In the genomic region with DNA sequence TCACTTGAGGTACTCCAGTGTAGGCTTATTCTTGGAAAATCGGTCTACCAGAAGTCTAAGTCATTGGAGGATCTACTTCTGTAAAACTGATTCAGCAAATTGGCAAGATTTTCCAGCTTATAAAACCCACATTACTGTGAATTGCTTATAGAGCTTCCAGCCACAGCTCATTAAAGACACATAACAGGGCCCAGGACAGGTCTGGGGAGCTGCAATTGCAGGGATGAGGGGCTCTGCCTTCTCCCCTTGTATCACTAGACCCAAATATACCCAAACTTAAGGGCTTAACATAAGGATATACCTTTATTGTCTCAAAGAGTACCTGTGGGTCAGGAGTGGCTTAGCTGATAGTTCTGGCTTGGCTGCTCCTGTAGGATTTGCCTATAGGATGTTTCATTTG, we compare ENCODE assay signal across 34 mouse cellular contexts.
"Had no signal": no experiment of that assay in that cellular context is flagged by ENCODE, and none has a peak within 500 bp of the region (broad histone marks: within the 10 kb centered on the region; RNA-seq: fewer than 3 reads in every experiment).

No protein-coding gene starts in this region.

- ATAC-seq: hindbrain, embryonic 16.5 days; hindbrain, postnatal 0 days; inflammation-experienced regulatory T-cells, adult 6 months; intestine, embryonic 15.5 days; intestine, embryonic 16.5 days; intestine, postnatal 0 days had no signal

- DNase-seq: heart, adult 2 months; heart, postnatal 10 days; heart, postnatal 14 days; heart, postnatal 36 days; heart, postnatal 4 days; kidney, adult 11 months; kidney, adult 18-20 months; kidney, adult 2 months; kidney, adult 8-10 months; kidney, adult 9 months; kidney, postnatal 10 days; kidney, postnatal 14 days; kidney, postnatal 25 days; kidney, postnatal 36 days; kidney, postnatal 4 days; layer of hippocampus, adult 9-11 months; layer of hippocampus, postnatal 36 days had no signal

- H3K4me3 ChIP-seq: heart, adult 2 months; heart, embryonic 10.5 days; heart, embryonic 12.5 days; heart, embryonic 13.5 days; heart, embryonic 15.5 days; hindbrain, embryonic 10.5 days; hindbrain, embryonic 13.5 days; hindbrain, embryonic 15.5 days; intestine, embryonic 15.5 days; kidney, embryonic 15.5 days; layer of hippocampus, adult 2 months had no signal

- H3K27ac ChIP-seq: heart, adult 2 months; heart, embryonic 10.5 days; heart, embryonic 13.5 days; heart, embryonic 15.5 days; hindbrain, embryonic 10.5 days; hindbrain, embryonic 13.5 days; hindbrain, embryonic 15.5 days; hindbrain, postnatal 0 days; intestine, embryonic 15.5 days; kidney, embryonic 15.5 days; kidney, postnatal 0 days; layer of hippocampus, adult 2 months had no signal

- H3K4me2 ChIP-seq: heart, embryonic 11.5 days; heart, embryonic 12.5 days; heart, embryonic 13.5 days; heart, embryonic 15.5 days; hindbrain, embryonic 13.5 days; hindbrain, embryonic 15.5 days; intestine, embryonic 15.5 days; kidney, embryonic 15.5 days had no signal

- H3K27me3 ChIP-seq: heart, embryonic 12.5 days; heart, embryonic 13.5 days; heart, embryonic 15.5 days; hindbrain, embryonic 13.5 days; hindbrain, embryonic 15.5 days; intestine, embryonic 15.5 days; kidney, embryonic 15.5 days had no signal

- H3K9me3 ChIP-seq: heart, embryonic 10.5 days; heart, embryonic 13.5 days; heart, embryonic 15.5 days; hindbrain, embryonic 10.5 days; hindbrain, embryonic 13.5 days; hindbrain, embryonic 15.5 days; intestine, embryonic 15.5 days; kidney, embryonic 15.5 days had no signal

- H3K36me3 ChIP-seq: heart, embryonic 10.5 days; heart, embryonic 12.5 days; heart, embryonic 13.5 days; heart, embryonic 15.5 days; hindbrain, embryonic 10.5 days; hindbrain, embryonic 13.5 days; hindbrain, embryonic 15.5 days; intestine, embryonic 15.5 days; kidney, embryonic 15.5 days had no signal

- H3K4me1 ChIP-seq: heart, embryonic 10.5 days; heart, embryonic 12.5 days; heart, embryonic 13.5 days; heart, embryonic 15.5 days; hindbrain, embryonic 10.5 days; hindbrain, embryonic 13.5 days; hindbrain, embryonic 15.5 days; intestine, embryonic 15.5 days; kidney, embryonic 15.5 days had no signal

- H3K9ac ChIP-seq: heart, embryonic 12.5 days; heart, embryonic 13.5 days; heart, embryonic 15.5 days; hindbrain, embryonic 13.5 days; hindbrain, embryonic 15.5 days; intestine, embryonic 15.5 days; kidney, embryonic 15.5 days had no signal
